Mouse (Mus musculus): ENCODE data around the gene Cenpj. TPM values are rescaled to one million over a fixed set of nuclear protein-coding genes. Genes with fewer than 3 reads are reported as not detected.

The Cenpj gene
- polyA plus RNA-seq (2015; fragmentation: Nextera tagmentation; extraction: Ambion mirVana) = 2.0 and 2.1 TPM in 2 replicates

DNA sequence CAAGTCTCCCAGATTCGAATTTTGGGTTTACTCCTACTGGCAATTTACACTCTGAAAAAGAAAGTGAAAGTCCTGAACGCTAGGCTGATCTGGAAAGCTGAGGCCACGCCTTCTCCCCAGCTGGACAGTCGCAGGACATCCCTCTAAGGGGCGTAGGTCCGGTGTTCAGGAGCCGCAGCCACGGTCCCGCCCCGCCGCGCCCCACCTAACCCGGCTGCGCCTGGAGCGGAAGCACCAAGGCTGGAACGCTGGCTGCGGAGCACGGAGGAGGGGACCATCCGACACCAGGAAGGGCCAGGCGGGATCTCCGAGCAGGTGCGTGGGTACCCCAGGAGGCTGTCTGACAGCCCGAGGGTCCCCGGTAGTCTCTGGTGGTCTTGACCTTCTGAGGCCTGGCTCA is at the start of gene Cenpj, which contains the start of gene Parp4:
Cenpj (minus strand) TSS at position 10 of the 400 bp plus-strand sequence.
Parp4 (plus strand) TSS at position 204 of the 400 bp plus-strand sequence.
- WGBS (ENCODE audit: insufficient replicate concordance) = 1% methylated on average over 24 of the region's 24 CpGs
- TF ChIP-seq CTCF (IDR thresholded peaks at IDR 0.05; ENCODE audit: low read depth) (peak; percentile 22; the same call in 1 of the 2 replicates), EP300 (IDR thresholded peaks at IDR 0.05; ENCODE audit: low read depth) (no peak)
- peak within 1 kb of the TSS; percentile 76 for H3K4me2 ChIP-seq (ENCODE audit: low read depth, low read length)
- H3K27me3 ChIP-seq (ENCODE audit: insufficient read depth, low read length) = no peaks in the 10 kb centered on the region
- ATAC-seq (peak; percentile 83), DNase-seq (peak; percentile 93)
- H3K9me3 ChIP-seq (ENCODE audit: low read length) = no peaks in the 10 kb centered on the region
- peak within 1 kb of the TSS; percentile 64 for H3K4me3 ChIP-seq (ENCODE audit: low read depth, low read length)
- no peaks in the 10 kb centered on the region for H3K36me3 ChIP-seq (replicated peaks; ENCODE audit: insufficient read depth, low read length)
- H3K9ac ChIP-seq (replicated peaks) = peak within 1 kb of the TSS; percentile 63
- H3K27ac ChIP-seq (ENCODE audit: low read depth) = peak within 1 kb of the TSS; percentile 66
- peaks cover 18% of the 10 kb centered on the region for H3K4me1 ChIP-seq (ENCODE audit: insufficient read depth)

DNA sequence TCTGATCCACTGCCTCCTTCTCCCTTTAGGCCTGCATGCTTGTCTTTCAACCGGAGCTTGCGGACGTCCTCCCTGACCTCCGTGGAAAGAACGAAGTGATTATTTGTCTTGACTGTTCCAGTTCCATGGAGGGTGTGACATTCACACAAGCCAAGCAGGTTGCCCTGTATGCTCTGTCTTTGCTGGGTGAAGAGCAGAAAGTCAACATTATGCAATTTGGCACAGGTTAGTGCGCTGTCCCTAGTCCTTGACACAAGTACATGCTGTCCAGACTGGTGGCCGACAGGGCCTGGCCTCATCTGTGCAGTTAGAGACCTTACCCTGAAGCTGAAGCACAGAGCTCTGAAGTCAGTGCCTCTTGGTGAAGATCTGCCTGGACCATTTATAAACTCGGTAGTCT is 45.2 kb upstream of the Cenpj start:
- Histone ChIP-seq H3K36me3 (replicated peaks; ENCODE audit: insufficient read depth, low read length) (peaks cover 18% of the 10 kb centered on the region; the same call in 1 of the 2 replicates), H3K4me3 (ENCODE audit: low read depth, low read length) (peak overlapping the region; percentile 26), H3K9ac (replicated peaks) (peak overlapping the region; percentile 27; the same call in 1 of the 2 replicates), H3K27ac (ENCODE audit: low read depth) (peak overlapping the region; percentile 82), H3K9me3 (ENCODE audit: low read length) (no peaks in the 10 kb centered on the region), H3K4me2 (ENCODE audit: low read depth, low read length) (peak overlapping the region; percentile 42; the same call in 1 of the 2 replicates), H3K27me3 (ENCODE audit: insufficient read depth, low read length) (no peaks in the 10 kb centered on the region), H3K4me1 (ENCODE audit: insufficient read depth) (no peaks in the 10 kb centered on the region)
- DNase-seq (peak; percentile 56), ATAC-seq (peak; percentile 99)
- 52% methylated on average over 8 of the region's 8 CpGs for WGBS (ENCODE audit: insufficient replicate concordance)
- TF ChIP-seq CTCF (IDR thresholded peaks at IDR 0.05; ENCODE audit: low read depth) (no peak), EP300 (IDR thresholded peaks at IDR 0.05; ENCODE audit: low read depth) (peak; percentile 36; the same call in 1 of the 2 replicates)

DNA sequence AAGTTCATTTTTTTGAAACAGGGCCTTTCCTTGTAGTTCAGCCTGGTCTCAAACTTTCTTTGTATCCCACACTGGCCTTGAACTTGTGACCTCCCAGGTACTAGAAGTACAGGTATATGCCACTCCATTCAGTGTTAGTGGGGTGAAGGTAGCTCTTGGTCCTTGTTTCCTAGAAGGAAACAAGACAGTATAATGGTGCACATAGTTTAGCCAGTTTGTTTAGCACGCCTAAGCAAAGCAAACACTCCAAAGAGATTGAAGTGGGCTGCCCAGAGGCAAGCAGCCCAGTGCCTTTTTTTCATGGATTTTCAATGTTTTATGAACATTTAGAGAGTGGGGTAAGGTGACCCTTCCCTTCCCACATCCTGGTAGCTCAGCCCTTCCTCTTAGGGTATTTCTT is 42.2 kb upstream of the Cenpj start:
- no peak overlapping the region for H3K27ac ChIP-seq (ENCODE audit: low read depth)
- H3K4me3 ChIP-seq (ENCODE audit: low read depth, low read length) = no peak overlapping the region
- no peak for ATAC-seq
- WGBS (ENCODE audit: insufficient replicate concordance) = 70% methylated on average over 1 of the region's 1 CpGs
- H3K9ac ChIP-seq (replicated peaks) = no peak overlapping the region
- DNase-seq = no peak
- H3K4me1 ChIP-seq (ENCODE audit: insufficient read depth) = no peaks in the 10 kb centered on the region
- no peaks in the 10 kb centered on the region for H3K27me3 ChIP-seq (ENCODE audit: insufficient read depth, low read length)
- no peak for TF ChIP-seq EP300 (IDR thresholded peaks at IDR 0.05; ENCODE audit: low read depth)
- TF ChIP-seq CTCF (IDR thresholded peaks at IDR 0.05; ENCODE audit: low read depth) = no peak
- H3K4me2 ChIP-seq (ENCODE audit: low read depth, low read length) = peak overlapping the region; percentile 20; the same call in 1 of the 2 replicates
- peaks cover 30% of the 10 kb centered on the region for H3K36me3 ChIP-seq (replicated peaks; ENCODE audit: insufficient read depth, low read length)
- no peaks in the 10 kb centered on the region for H3K9me3 ChIP-seq (ENCODE audit: low read length)

DNA sequence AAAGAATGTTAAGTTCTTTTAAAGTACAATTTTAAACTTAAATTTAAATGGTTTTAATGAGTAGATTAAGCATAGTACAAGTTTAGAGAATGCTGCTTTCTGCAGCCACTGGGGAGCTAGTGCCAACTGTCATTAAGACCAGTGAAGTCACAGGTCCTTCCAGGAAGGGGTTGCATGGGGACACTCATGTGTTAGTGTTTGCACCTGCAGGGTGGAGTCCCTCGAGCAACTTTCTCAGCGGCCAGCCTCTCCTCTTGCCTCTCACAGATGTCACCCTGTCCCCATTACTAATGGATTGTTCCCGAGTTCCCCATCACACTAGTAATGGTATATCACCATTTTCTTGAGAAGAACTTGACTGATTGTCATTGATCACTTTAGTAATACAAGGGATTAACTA is 38.0 kb upstream of the Cenpj start:
- Histone ChIP-seq H3K4me1 (ENCODE audit: insufficient read depth) (no peaks in the 10 kb centered on the region), H3K4me3 (ENCODE audit: low read depth, low read length) (no peak overlapping the region), H3K9ac (replicated peaks) (no peak overlapping the region), H3K9me3 (ENCODE audit: low read length) (no peaks in the 10 kb centered on the region), H3K36me3 (replicated peaks; ENCODE audit: insufficient read depth, low read length) (peaks cover 56% of the 10 kb centered on the region), H3K4me2 (ENCODE audit: low read depth, low read length) (no peak overlapping the region), H3K27me3 (ENCODE audit: insufficient read depth, low read length) (no peaks in the 10 kb centered on the region), H3K27ac (ENCODE audit: low read depth) (no peak overlapping the region)
- WGBS (ENCODE audit: insufficient replicate concordance) = 76% methylated on average over 3 of the region's 3 CpGs
- no peak for ATAC-seq
- TF ChIP-seq EP300 (IDR thresholded peaks at IDR 0.05; ENCODE audit: low read depth) (no peak), CTCF (IDR thresholded peaks at IDR 0.05; ENCODE audit: low read depth) (no peak)
- DNase-seq = no peak

DNA sequence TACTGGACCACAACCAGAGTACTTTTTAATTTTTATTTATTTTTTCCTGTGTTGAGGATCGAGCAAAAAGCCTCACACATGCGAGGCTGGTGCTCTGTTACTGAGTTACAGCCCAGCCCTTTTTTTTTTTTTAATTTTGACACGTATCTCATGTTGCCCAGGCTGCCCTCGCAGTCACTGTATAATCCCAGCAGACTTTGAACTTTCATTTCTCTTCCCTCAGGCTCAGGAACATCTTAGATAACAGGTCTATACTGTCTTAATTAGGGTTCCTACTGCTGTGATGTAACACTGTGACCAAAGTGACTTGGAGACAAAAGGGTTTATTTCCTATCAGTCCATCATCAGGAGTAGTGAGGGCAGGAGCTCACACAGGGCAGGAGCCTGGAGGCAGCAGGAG is 29.9 kb upstream of the Cenpj start:
- H3K27ac ChIP-seq (ENCODE audit: low read depth) = no peak overlapping the region
- 68% methylated on average over 4 of the region's 4 CpGs for whole genome bisulfite sequencing (ENCODE audit: insufficient replicate concordance)
- DNase-seq (no peak), ATAC-seq (no peak)
- H3K4me3 ChIP-seq (ENCODE audit: low read depth, low read length) = no peak overlapping the region
- H3K4me2 ChIP-seq (ENCODE audit: low read depth, low read length) = no peak overlapping the region
- H3K4me1 ChIP-seq (ENCODE audit: insufficient read depth) = no peaks in the 10 kb centered on the region
- H3K36me3 ChIP-seq (replicated peaks; ENCODE audit: insufficient read depth, low read length) = peaks cover 29% of the 10 kb centered on the region; the same call in 1 of the 2 replicates
- H3K27me3 ChIP-seq (ENCODE audit: insufficient read depth, low read length) = no peaks in the 10 kb centered on the region
- H3K9ac ChIP-seq (replicated peaks) = no peak overlapping the region
- no peaks in the 10 kb centered on the region for H3K9me3 ChIP-seq (ENCODE audit: low read length)
- TF ChIP-seq EP300 (IDR thresholded peaks at IDR 0.05; ENCODE audit: low read depth) (no peak), CTCF (IDR thresholded peaks at IDR 0.05; ENCODE audit: low read depth) (no peak)

DNA sequence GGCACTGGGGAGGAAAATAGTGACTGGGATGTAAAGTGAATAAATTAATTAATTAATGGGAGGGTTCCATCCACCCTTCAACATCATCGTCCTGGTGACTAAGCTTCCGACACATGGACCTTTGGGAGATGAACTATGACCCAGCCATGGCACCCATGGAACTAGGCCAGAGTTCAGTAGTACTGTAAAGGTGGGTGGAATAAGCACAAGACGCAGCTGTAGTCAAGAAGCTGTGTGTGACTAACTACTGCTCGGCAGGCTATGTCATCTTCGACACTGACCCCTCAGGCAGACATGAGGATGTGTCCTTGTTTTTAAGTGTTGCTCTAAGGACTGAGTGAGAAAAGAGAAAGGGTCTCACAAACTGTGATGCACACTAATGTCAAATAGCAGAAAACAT is 29.2 kb upstream of the Cenpj start:
- DNase-seq (no peak), ATAC-seq (no peak)
- no peak for TF ChIP-seq EP300 (IDR thresholded peaks at IDR 0.05; ENCODE audit: low read depth)
- peaks cover 23% of the 10 kb centered on the region; the same call in 1 of the 2 replicates for H3K36me3 ChIP-seq (replicated peaks; ENCODE audit: insufficient read depth, low read length)
- H3K9me3 ChIP-seq (ENCODE audit: low read length) = no peaks in the 10 kb centered on the region
- H3K9ac ChIP-seq (replicated peaks) = no peak overlapping the region
- H3K4me1 ChIP-seq (ENCODE audit: insufficient read depth) = no peaks in the 10 kb centered on the region
- WGBS (ENCODE audit: insufficient replicate concordance) = 83% methylated on average over 5 of the region's 5 CpGs
- H3K4me3 ChIP-seq (ENCODE audit: low read depth, low read length) = no peak overlapping the region
- H3K27ac ChIP-seq (ENCODE audit: low read depth) = no peak overlapping the region
- H3K27me3 ChIP-seq (ENCODE audit: insufficient read depth, low read length) = no peaks in the 10 kb centered on the region
- no peak overlapping the region for H3K4me2 ChIP-seq (ENCODE audit: low read depth, low read length)
